Mouse (Mus musculus): ENCODE results near the gene Ddx46. TPM values are rescaled to one million over a fixed set of nuclear protein-coding genes. Genes with fewer than 3 reads are reported as not detected.
"Not testable (repeated sequence)": the region's sequence is repeated elsewhere in the genome, so short reads cannot be mapped to it uniquely, and the experiment has no call there.

Ddx46 gene
- total and polyA plus RNA-seq, 3 experiments: 9.1 to 40.4 (median 33.6) TPM

DNA sequence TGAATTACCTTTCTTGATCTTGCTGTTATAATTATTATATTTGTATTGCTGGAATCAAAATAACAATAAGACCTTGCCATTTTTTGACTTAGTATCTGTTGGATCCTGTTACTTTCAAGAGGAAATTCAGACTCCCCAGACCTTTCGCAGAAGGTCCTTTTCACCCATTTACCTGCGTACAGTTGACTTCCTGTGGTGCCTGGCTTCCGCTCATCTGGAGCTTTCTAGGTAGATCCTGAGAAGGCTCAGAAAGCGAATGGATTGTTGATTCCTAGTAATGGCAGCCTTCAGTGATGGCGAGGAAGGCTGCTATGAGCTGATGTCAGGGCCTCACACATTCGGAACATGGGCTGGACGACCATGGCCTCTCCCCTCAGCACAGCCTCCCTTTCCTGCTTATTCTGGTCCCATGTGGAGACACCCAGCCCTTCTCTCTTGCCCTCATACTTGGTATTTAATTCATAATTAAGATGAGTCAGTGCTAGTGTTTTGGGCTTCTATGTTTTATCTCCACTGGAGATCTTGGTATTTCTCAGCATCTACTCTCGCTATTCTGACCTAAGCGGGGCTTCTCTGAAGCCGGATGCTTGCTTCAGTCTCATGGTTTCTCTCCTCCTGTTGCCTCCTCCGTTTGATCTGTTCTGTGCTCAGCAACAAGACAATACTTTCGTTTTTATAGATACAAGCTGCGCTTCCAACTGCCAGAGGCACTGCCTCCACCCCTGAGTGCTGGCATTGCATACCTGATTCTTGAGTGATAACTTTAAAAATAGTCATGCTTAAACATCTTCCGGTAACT, 1.6 kb downstream of the Ddx46 start:
- no peak for DNase-seq

- DNase-seq: peak; percentile 80
Measured at GRCm38 (mm10) chr13:55640480-55640879, 5.7 kb downstream of the Ddx46 start.

GRCm38 (mm10) chr13:55644525-55644924, 9.7 kb downstream of the Ddx46 start:
- DNase-seq: no peak

GRCm38 (mm10) chr13:55650098-55650497, 15.3 kb downstream of the Ddx46 start:
- no peak for DNase-seq

DNA sequence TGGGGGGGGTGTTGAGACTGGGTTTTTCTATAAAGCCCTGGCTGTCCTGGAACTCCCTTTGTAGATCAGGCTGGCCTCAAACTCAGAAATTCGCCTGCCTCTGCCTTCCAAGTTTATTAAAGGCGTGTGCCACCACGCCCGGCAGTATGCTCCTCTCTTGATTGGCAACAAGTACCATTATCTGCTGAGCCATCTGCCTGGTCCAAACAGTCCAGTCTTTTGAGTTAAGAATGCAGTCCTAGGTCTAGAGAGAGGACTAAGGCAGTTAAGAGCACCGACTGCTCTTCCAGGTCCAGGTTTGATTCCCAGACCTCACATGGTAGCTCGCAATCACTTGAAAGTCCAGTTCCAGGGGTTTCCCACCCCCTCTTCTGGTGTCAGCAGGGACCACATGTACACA, 16.2 kb downstream of the Ddx46 start:
- no peak for DNase-seq

DNA sequence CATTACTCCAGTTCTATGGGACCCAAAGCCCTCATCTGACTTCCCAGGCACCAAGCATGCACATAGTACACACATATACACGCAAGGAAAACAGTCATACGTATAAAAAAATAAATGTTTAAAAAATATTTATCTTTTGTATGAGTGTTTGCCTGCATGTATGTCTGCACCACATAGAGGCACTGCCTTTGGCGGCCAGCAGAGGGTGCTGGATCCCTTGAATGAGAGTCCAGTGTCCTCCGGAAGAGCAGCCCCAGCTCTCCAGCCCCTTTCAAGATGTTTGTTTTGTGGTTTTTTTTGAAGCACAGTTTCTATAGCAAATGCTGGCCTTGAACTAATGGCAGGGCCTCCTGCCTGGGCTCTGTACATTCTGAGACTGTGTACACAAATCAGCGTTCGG, 33.7 kb downstream of the Ddx46 start:
- DNase-seq: peak; percentile 44

- no peak for DNase-seq
Measured at GRCm38 (mm10) chr13:55672711-55673110, 37.9 kb downstream of the Ddx46 start.

GRCm38 (mm10) chr13:55677364-55677763, 42.5 kb downstream of the Ddx46 start:
- DNase-seq: no peak

- no peak for DNase-seq
Measured at GRCm38 (mm10) chr13:55682201-55682600, 47.4 kb downstream of the Ddx46 start.

- peak; percentile 64 for DNase-seq
Measured at GRCm38 (mm10) chr13:55683581-55683980, 48.8 kb downstream of the Ddx46 start.

DNA sequence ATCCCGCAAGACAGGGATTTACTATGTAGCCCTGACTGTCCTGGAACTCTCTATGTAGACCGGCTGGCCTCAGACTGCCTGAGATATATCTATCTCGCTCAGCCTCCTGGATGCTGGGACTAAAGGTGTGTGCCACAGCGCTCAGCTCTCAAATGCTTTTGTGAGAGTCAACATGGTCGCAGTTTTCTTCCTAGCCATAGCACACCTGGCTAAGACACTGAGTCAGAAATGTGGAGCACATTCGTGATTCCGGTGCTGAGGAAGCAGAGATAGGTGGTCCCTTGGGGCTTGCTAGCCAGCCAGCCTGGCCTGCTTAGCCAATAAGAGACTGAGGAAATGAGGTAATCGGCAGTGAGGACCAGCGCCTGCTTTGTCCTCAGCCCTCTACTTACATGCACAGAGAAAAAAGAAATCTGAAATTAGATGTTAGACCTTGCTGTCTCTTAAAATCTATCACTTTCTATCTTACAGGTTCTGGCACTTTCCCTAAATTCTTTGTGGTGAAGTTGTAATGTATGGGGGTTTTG, 51.3 kb downstream of the Ddx46 start:
- no peak for DNase-seq

DNA sequence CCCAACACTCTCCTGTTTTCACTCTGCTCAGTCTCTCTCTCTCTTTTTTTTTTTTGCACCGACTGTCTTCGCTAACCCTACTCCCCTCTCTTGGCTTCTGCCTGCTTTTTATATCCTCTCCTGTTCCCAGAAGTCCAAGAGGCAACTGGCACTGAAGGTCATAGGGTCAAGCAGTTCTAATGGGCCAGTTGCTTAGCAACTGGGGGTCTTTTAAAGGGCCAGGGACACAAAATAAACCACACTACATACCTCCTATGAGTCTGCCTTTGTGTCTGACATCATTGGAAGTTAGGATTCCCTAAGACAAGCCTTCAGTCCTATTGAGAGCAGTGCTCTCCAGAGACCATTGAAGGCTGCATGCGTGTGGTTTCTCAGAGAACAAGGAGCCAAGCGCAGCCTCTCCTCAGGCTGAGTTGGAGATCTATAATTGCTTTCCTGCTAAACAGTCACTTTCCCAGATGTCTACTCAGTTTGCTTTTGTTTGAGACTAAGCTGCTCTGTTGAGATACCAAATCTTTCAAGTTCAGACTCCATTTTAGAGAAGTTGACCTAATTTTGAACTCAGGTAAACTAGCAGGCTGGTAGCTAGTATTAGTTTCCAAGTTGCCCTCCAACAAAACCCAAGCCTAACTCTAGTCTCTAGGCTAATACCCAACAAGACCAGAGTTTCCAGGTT, 53.2 kb downstream of the Ddx46 start:
- no peak for DNase-seq

GRCm38 (mm10) chr13:55692535-55693242, 57.9 kb downstream of the Ddx46 start, which contains the start of gene B230219D22Rik:
Gene B230219D22Rik (plus strand): TSS chr13:55693124.
- peak; percentile 94 for DNase-seq

GRCm38 (mm10) chr13:55693243-55693721, 58.5 kb downstream of the Ddx46 start:
- no peak for DNase-seq

GRCm38 (mm10) chr13:55694110-55694509, 59.3 kb downstream of the Ddx46 start:
- no peak for DNase-seq

DNA sequence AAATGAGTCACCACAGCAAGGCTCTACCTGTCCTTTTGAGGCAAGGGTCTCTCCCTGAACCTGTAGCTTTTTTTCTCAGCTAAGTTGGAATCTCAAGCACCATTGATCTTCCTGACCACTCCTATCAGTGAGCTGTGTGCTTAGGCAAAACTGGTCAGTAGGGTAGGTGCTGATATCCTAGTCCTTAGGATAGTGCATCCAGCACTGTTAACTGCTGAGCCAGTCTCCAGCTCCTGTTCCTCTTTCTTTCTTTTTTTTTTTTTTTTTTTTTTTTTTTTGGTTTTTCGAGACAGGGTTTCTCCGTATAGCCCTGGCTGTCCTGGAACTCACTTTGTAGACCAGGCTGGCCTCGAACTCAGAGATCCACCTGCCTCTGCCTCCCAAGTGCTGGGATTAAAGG, 61.2 kb downstream of the Ddx46 start:
- not testable (repeated sequence) for DNase-seq

- no peak for DNase-seq
Measured at GRCm38 (mm10) chr13:55704301-55704700, 69.5 kb downstream of the Ddx46 start.

DNA sequence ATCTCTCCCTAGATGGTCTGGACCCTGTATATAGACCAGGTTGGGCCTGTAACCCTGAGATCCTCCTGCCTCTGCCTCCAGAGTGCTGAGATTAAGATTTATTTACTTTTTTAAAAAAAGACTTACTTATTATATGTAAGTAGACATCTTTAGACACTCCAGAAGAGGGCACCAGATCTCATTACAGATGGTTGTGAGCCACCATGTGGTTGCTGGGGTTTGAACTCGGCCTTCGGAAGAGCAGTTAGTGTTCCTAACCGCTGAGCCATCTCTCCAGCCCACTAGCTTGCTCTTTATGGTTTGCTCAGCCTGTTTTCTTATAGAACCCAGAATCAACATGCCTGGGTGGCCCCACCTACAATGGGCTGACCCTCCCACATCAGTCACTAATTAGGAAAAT, 78.0 kb downstream of the Ddx46 start:
- DNase-seq: no peak

- DNase-seq: peak; percentile 95
Measured at GRCm38 (mm10) chr13:55714501-55715166, 79.8 kb downstream of the Ddx46 start, which contains the start of gene Txndc15. Gene Txndc15 (plus strand): TSS chr13:55714650.

GRCm38 (mm10) chr13:55715167-55715512, 80.3 kb downstream of the Ddx46 start:
- no peak for DNase-seq

GRCm38 (mm10) chr13:55715908-55716510, 81.2 kb downstream of the Ddx46 start:
- DNase-seq: no peak
